Mouse (Mus musculus): ENCODE data around the gene Ifi27l2a. TPM values are rescaled to one million over a fixed set of nuclear protein-coding genes. Genes with fewer than 3 reads are reported as not detected.
"Not testable (repeated sequence)": the region's sequence is repeated elsewhere in the genome, so short reads cannot be mapped to it uniquely, and the experiment has no call there.

Ifi27l2a gene
- total RNA-seq (2021) = 10 to 100 TPM; 43.8 to 98.9 TPM

- DNase-seq = peak; percentile 33 to 54
- intact Hi-C loops (cut with DNase I) = no loop called here
Measured at GRCm38 (mm10) chr12:103443524-103443923, at the start of gene Ifi27l2a. TSS of gene Ifi27l2a (minus strand) at chr12:103443680.

- intact Hi-C loops (cut with DNase I) = loop anchor here (1.0 kb wide), 1 partner anchor 66 kb away; no protein-coding TSS in a partner anchor
Measured at GRCm38 (mm10) chr12:103492767-103493166, 49.3 kb upstream of the Ifi27l2a start.

GRCm38 (mm10) chr12:103491091-103491730, 47.7 kb upstream of the Ifi27l2a start:
- intact Hi-C loops (cut with DNase I) = no loop called here
- no peak for DNase-seq

More at GRCm38 (mm10) chr12:103492767-103493166, 49.3 kb upstream of the Ifi27l2a start:
- DNase-seq = peak; percentile 82 to 83

GRCm38 (mm10) chr12:103487750-103488149, 44.3 kb upstream of the Ifi27l2a start:
- DNase-seq = no peak
- intact Hi-C loops (cut with DNase I) = no loop called here

- intact Hi-C loops (cut with DNase I) = no loop called here
- peak; percentile 57 to 71 for DNase-seq
Measured at GRCm38 (mm10) chr12:103487276-103487675, 43.8 kb upstream of the Ifi27l2a start.

GRCm38 (mm10) chr12:103486726-103487125, 43.2 kb upstream of the Ifi27l2a start:
- peak; percentile 39 to 44 for DNase-seq
- intact Hi-C loops (cut with DNase I) = no loop called here

GRCm38 (mm10) chr12:103484200-103484972, 40.9 kb upstream of the Ifi27l2a start:
- DNase-seq; intact Hi-C loops (cut with DNase I): not testable (repeated sequence)

- intact Hi-C loops (cut with DNase I) = no loop called here
- DNase-seq = no peak
Measured at GRCm38 (mm10) chr12:103482781-103483180, 39.3 kb upstream of the Ifi27l2a start.

- intact Hi-C loops (cut with DNase I) = no loop called here
Measured at GRCm38 (mm10) chr12:103481671-103482070, 38.2 kb upstream of the Ifi27l2a start.

GRCm38 (mm10) chr12:103477461-103478015, 34.1 kb upstream of the Ifi27l2a start:
- intact Hi-C loops (cut with DNase I) = no loop called here
- DNase-seq = no peak

More at GRCm38 (mm10) chr12:103481671-103482070, 38.2 kb upstream of the Ifi27l2a start:
- DNase-seq = no peak

- intact Hi-C loops (cut with DNase I) = no loop called here
- DNase-seq = no peak
Measured at GRCm38 (mm10) chr12:103476779-103477389, 33.4 kb upstream of the Ifi27l2a start.

GRCm38 (mm10) chr12:103474481-103474880, 31.0 kb upstream of the Ifi27l2a start:
- intact Hi-C loops (cut with DNase I) = loop anchor here (1.0 kb wide), 1 partner anchor 24 kb away; no protein-coding TSS in a partner anchor
- no peak for DNase-seq

- no peak for DNase-seq
- intact Hi-C loops (cut with DNase I) = no loop called here
Measured at GRCm38 (mm10) chr12:103457140-103457539, 13.7 kb upstream of the Ifi27l2a start, which contains the start of gene Ifi27l2b. TSS of gene Ifi27l2b (minus strand) at chr12:103457223.

GRCm38 (mm10) chr12:103456727-103457126, 13.2 kb upstream of the Ifi27l2a start:
- intact Hi-C loops (cut with DNase I) = not testable (repeated sequence)

GRCm38 (mm10) chr12:103453361-103453760, 9.9 kb upstream of the Ifi27l2a start:
- DNase-seq = no peak
- intact Hi-C loops (cut with DNase I) = no loop called here

More at GRCm38 (mm10) chr12:103456727-103457126, 13.2 kb upstream of the Ifi27l2a start:
- not testable (repeated sequence) for DNase-seq

GRCm38 (mm10) chr12:103445060-103445459, 1.6 kb upstream of the Ifi27l2a start:
- intact Hi-C loops (cut with DNase I) = loop anchor here (2.0 kb wide), 1 partner anchor 18 kb away; no protein-coding TSS in a partner anchor
- DNase-seq = no peak

- intact Hi-C loops (cut with DNase I) = loop anchor here (2.0 kb wide), 1 partner anchor 17 kb away; no protein-coding TSS in a partner anchor
- DNase-seq = not testable (repeated sequence)
Measured at GRCm38 (mm10) chr12:103444261-103444660, 781 bp upstream of the Ifi27l2a start.

- DNase-seq = no peak
- intact Hi-C loops (cut with DNase I) = no loop called here
Measured at GRCm38 (mm10) chr12:103437601-103438000, 5.9 kb downstream of the Ifi27l2a start.

GRCm38 (mm10) chr12:103434861-103435260, 8.6 kb downstream of the Ifi27l2a start:
- DNase-seq = no peak
- intact Hi-C loops (cut with DNase I) = no loop called here

- intact Hi-C loops (cut with DNase I) = no loop called here
- DNase-seq = peak; percentile 74
Measured at GRCm38 (mm10) chr12:103433986-103434731, 9.3 kb downstream of the Ifi27l2a start, which contains the start of gene Ifi27. TSS of gene Ifi27 (plus strand) at chr12:103434211.
